Mouse (Mus musculus) lung, adult 2 months (tissue): ENCODE measurements around the gene Cyb5r3.

ENCODE experiments used
- CTCF ChIP-seq: fragments of 200-500 bp; IDR thresholded peaks from 2 replicates; pipeline ENCODE4 v1.5.1; 2011; ENCODE audit warnings: mild to moderate bottlenecking, low read length, control low read depth; ENCODE audit not compliant: insufficient read depth
- POLR2A ChIP-seq: fragments of 200-500 bp; IDR thresholded peaks from 2 replicates; pipeline ENCODE4 v1.6.1; 2011; ENCODE audit warnings: low read depth, mild to moderate bottlenecking, control low read depth, low read length, borderline replicate concordance; ENCODE audit errors: extremely low read depth

DNA sequence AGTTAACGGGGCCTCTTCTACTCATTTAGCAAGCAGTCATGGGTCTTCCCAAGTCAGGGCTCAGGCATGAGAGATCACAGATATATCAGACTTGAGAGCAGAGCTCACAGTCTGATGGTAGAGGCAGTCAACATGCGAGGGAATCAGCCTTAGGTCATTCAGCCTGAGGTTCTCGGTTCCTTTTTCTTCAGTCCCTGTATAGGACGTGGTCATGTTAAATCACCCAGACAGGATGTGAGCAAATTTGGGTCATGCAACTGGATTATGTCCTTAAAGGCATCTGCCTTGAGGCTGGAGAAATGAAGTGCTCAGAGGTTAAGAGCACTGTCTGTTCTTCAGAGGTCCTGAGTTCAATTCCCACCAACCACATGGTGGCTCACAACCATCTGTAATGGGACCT, 49.3 kb upstream of the Cyb5r3 start:
- TF ChIP-seq CTCF, result no peak
- no peak for TF ChIP-seq POLR2A
